Mouse (Mus musculus) ES-Bruce4 (cell line): Measurements from ENCODE around the gene Pnp.
A peak's percentile ranks its signal among the peaks of the same experiment; 100 is the strongest.

Experiments
- CTCF ChIP-seq: IDR thresholded peaks from one replicate; pipeline ENCODE4 v1.8.1; 2011; ENCODE audit warnings: low read depth, low read length
- EP300 ChIP-seq: IDR thresholded peaks from 2 replicates; pipeline ENCODE4 v1.6.1; 2011; ENCODE audit warnings: low read depth, low read length; ENCODE audit not compliant: insufficient read depth
- POLR2A ChIP-seq: IDR thresholded peaks from one replicate; pipeline ENCODE4 v1.8.1; 2011; ENCODE audit warnings: low read length; ENCODE audit not compliant: insufficient read depth

GRCm38 (mm10) chr14:50943932-50944667 is 13.2 kb downstream of the Pnp start, which contains the start of gene Gm49342:
- no peak for TF ChIP-seq CTCF
- peak; percentile 95 for TF ChIP-seq POLR2A
- 0 out of 2 replicates have a peak, but pooled peaks have one; percentile 24 for TF ChIP-seq EP300
